Mouse (Mus musculus): Measurements from ENCODE around the gene Ifnar2. TPM values are rescaled to one million over a fixed set of nuclear protein-coding genes. Genes with fewer than 3 reads are reported as not detected.

The Ifnar2 gene
- 75.0 and 87.8 TPM in 2 replicates for polyA plus RNA-seq (2015; fragmentation: Nextera tagmentation; extraction: Ambion mirVana)

GRCm38 (mm10) chr16:91372577-91373472 lies at the start of gene Ifnar2:
Ifnar2 (plus strand) TSS chr16:91372783.

GRCm38 (mm10) chr16:91391421-91391820 lies 18.8 kb downstream of the Ifnar2 start, which contains the start of gene Gm21970:
Gm21970 (plus strand) TSS chr16:91391721.

GRCm38 (mm10) chr16:91405640-91406584 lies 33.3 kb downstream of the Ifnar2 start, which contains the start of gene Il10rb:
Il10rb (plus strand) TSS chr16:91406164.

Other genes with a start within 250 kb of the Ifnar2 start
- gene Olig2, start 147.3 kb upstream of the Ifnar2 start, polyA plus RNA-seq (2015; fragmentation: Nextera tagmentation; extraction: Ambion mirVana): not detected in 2 replicates
- 0.06 TPM in 1 of 2 replicates, not detected in the other for gene Olig1, start 103.0 kb upstream of the Ifnar2 start, polyA plus RNA-seq (2015; fragmentation: Nextera tagmentation; extraction: Ambion mirVana)
- not detected in 2 replicates for gene Gm21970, start 18.9 kb downstream of the Ifnar2 start, polyA plus RNA-seq (2015; fragmentation: Nextera tagmentation; extraction: Ambion mirVana)
- gene Il10rb, start 33.4 kb downstream of the Ifnar2 start, polyA plus RNA-seq (2015; fragmentation: Nextera tagmentation; extraction: Ambion mirVana): 37.2 and 42.3 TPM in 2 replicates
- 20.7 and 25.3 TPM in 2 replicates for gene Ifnar1, start 112.5 kb downstream of the Ifnar2 start, polyA plus RNA-seq (2015; fragmentation: Nextera tagmentation; extraction: Ambion mirVana)
- 28.0 and 31.7 TPM in 2 replicates for gene Ifngr2, start 174.3 kb downstream of the Ifnar2 start, polyA plus RNA-seq (2015; fragmentation: Nextera tagmentation; extraction: Ambion mirVana)
- 16.6 and 21.8 TPM in 2 replicates for gene Tmem50b, start 225.0 kb downstream of the Ifnar2 start, polyA plus RNA-seq (2015; fragmentation: Nextera tagmentation; extraction: Ambion mirVana)
- gene Dnajc28, start 246.2 kb downstream of the Ifnar2 start, polyA plus RNA-seq (2015; fragmentation: Nextera tagmentation; extraction: Ambion mirVana): 2.6 and 2.8 TPM in 2 replicates

Measured in spleen, postnatal 0 days (tissue).